Mouse (Mus musculus): ENCODE results near the gene Lrrc4c.
A peak's percentile ranks its signal among the peaks of the same experiment; 100 is the strongest.

Gene Lrrc4c

GRCm38 (mm10) chr2:96317387-96318299 is at the start of gene Lrrc4c:
Gene Lrrc4c (plus strand): TSS chr2:96318169.
- no peak for DNase-seq (ENCODE audit: low read depth, low spot score)

DNA sequence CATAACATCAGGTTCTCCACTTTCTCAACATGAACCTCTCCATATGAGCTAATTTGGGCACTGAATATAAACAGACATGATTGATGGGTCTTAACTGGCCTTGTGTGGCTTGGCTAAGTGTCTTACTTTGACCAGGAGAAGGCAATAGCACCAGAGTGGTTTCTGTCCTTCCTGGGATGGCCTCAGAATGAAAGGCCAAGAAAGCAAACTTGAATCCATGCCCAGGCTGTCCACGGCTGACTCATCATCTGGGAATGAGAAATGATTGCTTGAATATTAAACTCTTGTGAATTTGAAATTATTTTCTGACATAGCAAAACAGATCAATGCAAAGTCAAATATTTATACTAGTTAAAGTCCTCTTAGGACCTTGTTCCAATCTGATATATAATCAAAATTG is 42.9 kb upstream of the Lrrc4c start:
- DNase-seq (ENCODE audit: low read depth, low spot score) = peak; percentile 96

- DNase-seq (ENCODE audit: low read depth, low spot score) = peak; percentile 63
Observed at GRCm38 (mm10) chr2:96282926-96283325, 35.0 kb upstream of the Lrrc4c start.

DNA sequence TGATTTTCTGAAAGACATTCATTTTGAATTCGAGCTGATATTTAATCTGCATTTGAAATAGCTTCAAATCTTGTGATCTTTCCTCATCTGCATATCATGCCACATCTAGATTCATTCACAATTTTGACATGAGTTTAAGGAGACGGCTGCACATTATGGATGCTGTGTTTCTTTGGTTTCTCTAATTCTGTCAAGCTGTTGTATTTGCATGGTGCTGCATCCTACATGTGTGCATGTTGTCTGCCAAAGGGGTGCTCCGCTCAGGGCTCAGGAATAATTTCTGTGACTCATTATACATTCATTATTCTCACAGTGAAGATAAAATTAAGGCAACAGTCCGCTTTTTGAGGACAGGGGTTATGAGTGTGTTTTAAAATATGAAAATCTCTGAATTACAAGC is 30.5 kb upstream of the Lrrc4c start:
- DNase-seq (ENCODE audit: low read depth, low spot score) = no peak

GRCm38 (mm10) chr2:96290541-96290940 is 27.4 kb upstream of the Lrrc4c start:
- DNase-seq (ENCODE audit: low read depth, low spot score) = no peak

- DNase-seq (ENCODE audit: low read depth, low spot score) = no peak
Observed at GRCm38 (mm10) chr2:96315034-96315433, 2.9 kb upstream of the Lrrc4c start.

- peak; percentile 38 for DNase-seq (ENCODE audit: low read depth, low spot score)
Observed at GRCm38 (mm10) chr2:96316531-96316930, 1.4 kb upstream of the Lrrc4c start.

- no peak for DNase-seq (ENCODE audit: low read depth, low spot score)
Observed at GRCm38 (mm10) chr2:96318556-96318955, 587 bp downstream of the Lrrc4c start.

GRCm38 (mm10) chr2:96319201-96319600 is 1.2 kb downstream of the Lrrc4c start:
- no peak for DNase-seq (ENCODE audit: low read depth, low spot score)

DNA sequence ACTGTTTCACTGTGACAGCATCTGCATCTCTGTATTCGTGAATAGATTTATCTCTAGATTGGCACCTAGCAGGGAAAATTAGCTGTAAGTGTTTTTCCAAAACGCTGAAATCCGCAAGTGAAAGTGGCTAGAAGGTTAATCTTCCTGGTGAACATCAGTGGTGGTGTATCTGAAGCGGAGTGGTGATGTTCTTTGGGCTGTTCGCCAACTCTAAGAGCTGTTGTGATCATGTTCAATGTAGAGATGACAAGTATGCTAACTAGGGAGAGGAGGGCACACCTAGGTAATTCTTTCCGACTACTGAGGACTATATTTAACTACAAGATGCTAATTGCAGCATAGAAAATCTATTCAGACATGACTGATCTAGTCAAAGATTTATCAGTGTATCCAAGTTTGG is 1.7 kb downstream of the Lrrc4c start:
- no peak for DNase-seq (ENCODE audit: low read depth, low spot score)

- DNase-seq (ENCODE audit: low read depth, low spot score) = no peak
Observed at GRCm38 (mm10) chr2:96334652-96335051, 16.7 kb downstream of the Lrrc4c start.

GRCm38 (mm10) chr2:96337354-96337753 is 19.4 kb downstream of the Lrrc4c start:
- peak; percentile 68 for DNase-seq (ENCODE audit: low read depth, low spot score)

DNA sequence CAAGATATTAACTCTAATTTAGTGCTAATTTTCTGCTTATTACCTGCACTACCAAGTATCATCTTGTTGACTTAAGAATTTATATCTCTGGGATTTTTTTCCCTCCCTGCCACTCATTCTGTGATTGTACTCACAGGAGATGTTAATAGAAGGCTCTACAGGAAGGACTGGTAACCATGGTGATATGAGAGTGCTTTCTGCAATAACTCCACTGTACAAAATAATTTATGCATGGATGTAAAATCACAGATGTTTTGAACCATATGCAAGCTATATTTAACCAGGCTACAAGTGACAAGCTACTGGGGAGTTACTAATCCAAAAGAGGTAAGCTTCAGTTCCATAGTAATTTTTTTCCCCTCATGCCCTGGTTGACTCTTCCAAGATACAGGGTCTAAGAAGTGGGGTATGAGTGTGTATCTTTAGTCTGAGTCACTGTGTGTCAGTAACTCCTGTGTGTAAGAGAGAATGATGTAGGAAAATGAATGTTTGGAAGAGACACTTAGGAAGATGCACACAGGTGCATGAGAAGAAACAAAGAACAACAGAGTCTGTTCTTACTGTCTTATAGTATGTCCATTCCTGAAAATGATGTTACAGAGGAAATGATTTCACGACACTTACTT is 83.3 kb downstream of the Lrrc4c start:
- DNase-seq (ENCODE audit: low read depth, low spot score) = no peak

DNA sequence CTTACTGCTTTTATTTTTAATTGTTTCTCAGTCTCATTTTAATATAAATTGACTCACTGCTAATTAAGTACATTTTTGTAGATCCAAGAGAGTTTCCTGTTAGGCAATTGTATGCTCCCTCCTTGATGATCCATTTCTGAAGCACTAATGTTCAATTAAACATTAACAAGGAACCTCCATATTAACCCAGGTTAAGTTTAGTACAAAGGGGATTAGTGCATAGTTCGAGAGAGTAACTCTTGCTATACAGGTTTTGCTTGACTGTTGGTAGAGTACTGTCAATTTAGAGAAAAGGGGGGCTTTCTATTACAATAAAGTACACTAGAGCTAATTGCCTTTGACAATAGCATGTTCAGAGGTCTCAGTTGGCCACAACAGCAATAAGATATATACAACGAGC is 84.5 kb downstream of the Lrrc4c start:
- no peak for DNase-seq (ENCODE audit: low read depth, low spot score)

DNA sequence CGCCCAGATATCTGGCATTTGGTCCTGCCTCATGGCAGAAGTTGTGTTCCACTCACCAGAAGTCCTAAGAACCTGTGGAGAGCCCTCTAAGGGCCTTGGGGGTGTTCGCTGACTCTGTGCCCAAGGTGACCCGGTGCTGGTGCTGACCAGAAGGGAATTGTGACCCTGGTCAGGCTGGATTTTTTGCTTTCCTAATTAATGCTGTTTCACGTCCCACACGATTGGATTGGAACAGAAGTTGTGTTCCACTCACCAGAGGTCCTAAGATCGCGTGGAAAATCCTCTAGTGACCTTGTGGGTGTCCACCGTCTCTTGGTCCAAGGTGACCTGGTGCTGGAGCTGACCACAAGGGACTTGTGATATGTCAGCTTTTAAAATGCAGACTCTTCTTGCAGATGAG is 88.9 kb downstream of the Lrrc4c start:
- no peak for DNase-seq (ENCODE audit: low read depth, low spot score)

DNA sequence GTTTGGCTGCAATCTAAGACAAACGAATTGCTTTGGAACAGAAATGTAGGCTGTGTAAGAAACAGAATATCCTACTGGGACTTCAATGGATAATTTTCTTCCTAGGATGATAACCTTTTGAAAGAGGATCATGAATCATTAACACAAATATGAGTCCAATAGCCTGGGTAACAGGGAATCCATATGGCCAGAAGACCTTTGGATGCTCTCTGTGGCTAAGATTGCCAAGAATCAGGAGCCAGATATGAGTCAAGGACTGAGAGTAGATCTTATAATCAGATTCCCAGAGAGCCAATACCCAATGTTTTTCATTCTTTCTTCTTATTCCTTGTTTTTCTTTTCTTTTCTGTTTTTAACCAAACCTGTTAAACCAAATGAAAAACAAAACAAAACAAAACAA is 93.2 kb downstream of the Lrrc4c start:
- DNase-seq (ENCODE audit: low read depth, low spot score) = no peak

DNA sequence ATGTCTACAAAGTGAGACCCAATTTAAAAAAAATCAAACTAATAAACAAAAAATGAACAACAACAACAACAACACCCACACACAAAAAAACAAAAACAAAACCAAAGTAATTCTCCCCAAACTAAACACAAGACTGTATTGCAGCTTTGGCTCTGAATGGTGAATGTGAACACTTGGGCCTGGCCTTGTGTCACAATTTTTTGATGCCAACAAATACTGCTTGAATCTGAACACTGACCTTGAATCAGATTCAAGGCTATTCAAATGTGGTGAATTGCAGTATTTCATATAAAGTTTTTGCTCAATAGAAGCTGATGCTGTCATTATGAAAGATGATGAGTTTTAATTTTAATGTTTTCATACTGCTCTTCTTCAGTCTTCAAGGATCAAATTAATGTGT is 143.6 kb downstream of the Lrrc4c start:
- DNase-seq (ENCODE audit: low read depth, low spot score) = no peak

DNA sequence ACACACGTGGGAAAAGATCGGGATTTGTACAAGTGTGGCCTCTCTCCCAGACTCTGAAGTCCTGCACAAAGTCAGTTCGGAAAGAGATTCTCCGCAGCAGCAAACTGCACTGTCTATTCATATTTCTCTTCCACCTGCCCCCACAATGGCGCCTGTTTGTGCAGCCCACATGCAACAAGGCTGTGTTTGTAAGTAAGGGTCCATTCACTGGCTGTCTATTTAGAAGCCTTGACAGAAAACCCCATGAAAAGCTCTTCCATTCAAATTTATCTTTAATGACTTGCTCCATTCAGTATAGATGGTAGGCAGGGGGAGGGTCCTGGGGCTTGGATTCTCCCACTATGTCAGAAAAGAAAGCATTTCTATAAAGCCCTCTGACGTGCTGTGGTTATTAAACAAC is 157.7 kb downstream of the Lrrc4c start:
- DNase-seq (ENCODE audit: low read depth, low spot score) = no peak

- no peak for DNase-seq (ENCODE audit: low read depth, low spot score)
Observed at GRCm38 (mm10) chr2:96499116-96499882, 181.3 kb downstream of the Lrrc4c start.

DNA sequence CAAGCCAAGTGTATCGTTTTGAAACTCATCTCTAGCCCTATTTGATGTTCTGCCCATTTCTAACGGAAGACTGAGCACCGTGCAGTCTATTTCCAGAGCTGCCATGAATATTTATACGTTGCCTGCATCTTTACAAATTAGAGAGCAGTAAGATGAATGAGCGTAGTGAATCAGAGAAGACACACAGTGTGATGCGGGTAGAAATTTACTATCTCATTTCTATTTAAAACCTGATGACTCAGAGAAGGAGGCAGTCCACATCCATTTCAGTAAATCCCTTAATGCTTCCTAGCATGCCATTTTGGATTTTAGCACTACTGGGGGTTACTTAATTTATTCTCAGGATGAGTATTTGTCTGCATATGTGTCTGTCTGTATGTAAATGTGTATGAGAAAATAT is 186.2 kb downstream of the Lrrc4c start:
- DNase-seq (ENCODE audit: low read depth, low spot score) = no peak

GRCm38 (mm10) chr2:96505641-96506040 is 187.7 kb downstream of the Lrrc4c start:
- no peak for DNase-seq (ENCODE audit: low read depth, low spot score)

- no peak for DNase-seq (ENCODE audit: low read depth, low spot score)
Observed at GRCm38 (mm10) chr2:96508991-96509390, 191.0 kb downstream of the Lrrc4c start.

Data from 3T3-L1 (cell line).